Mouse (Mus musculus): Measurements from ENCODE around the gene Wdr25.

Wdr25 gene

DNA sequence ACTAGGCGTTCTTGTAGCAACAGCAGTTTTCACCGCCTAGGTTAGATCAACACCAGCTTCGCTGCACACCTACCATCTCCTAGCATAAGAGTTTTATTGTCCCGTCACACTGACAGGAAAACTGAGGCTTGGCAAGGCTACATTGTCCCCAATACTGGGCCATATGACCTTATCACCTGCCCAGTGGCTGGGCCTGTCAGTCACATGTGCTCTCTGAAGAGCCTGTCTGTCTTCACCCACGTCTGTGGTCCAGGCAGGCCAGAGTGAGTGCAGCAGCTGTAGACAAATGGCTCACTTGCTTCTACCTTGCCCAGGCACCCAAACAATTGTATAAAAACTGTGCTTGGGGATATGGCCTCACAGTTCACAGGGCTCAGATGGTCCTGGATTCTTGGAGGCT, 45.4 kb downstream of the Wdr25 start:
- no peak for DNase-seq

DNA sequence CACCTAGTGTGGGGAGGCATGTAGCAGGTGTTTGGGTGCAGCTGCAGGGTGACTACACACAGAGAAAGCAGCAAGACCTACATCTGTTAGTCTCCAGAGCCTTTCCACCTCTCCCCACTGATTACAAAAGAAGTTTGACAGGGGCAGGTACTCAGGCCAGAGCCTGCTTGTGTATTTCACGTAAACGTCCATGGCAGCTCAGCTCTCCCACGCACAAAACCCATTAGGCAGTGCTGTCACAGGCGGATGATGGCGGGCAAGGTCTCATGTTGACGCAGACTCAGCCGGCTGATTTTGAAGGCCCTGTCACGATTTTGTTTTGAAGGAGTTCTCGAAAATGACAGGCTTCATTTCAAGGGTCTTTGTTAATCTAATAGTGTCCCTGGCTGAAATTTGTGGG, 45.9 kb downstream of the Wdr25 start:
- DNase-seq: peak; percentile 35

GRCm38 (mm10) chr12:108940255-108940654, 46.8 kb downstream of the Wdr25 start:
- DNase-seq: peak; percentile 55

- DNase-seq: no peak
Measured at GRCm38 (mm10) chr12:108941282-108941681, 47.9 kb downstream of the Wdr25 start.

GRCm38 (mm10) chr12:108942203-108942923, 48.9 kb downstream of the Wdr25 start:
- DNase-seq: no peak

- DNase-seq: no peak
Measured at GRCm38 (mm10) chr12:108953011-108953550, 59.6 kb downstream of the Wdr25 start.

DNA sequence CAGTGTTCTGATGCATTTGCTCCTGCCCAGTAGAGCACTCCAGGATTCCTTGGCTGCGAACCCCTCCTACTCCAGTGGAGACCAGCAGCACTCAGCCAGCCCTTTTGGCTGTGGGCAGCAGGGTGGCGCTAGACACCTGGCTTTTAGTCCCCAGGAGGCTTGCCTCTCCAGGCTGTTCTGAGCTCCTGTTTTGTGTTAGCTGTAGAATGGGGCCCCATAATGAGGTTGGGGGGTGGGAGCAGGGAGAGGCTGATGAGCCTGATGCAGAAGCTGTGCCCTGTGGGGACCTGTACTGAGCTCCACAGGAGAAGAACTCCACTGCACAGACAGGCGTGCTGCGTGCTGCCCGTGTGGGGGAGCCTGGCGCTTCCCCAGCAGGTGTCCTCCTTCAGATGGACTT, 60.4 kb downstream of the Wdr25 start:
- DNase-seq: no peak

DNA sequence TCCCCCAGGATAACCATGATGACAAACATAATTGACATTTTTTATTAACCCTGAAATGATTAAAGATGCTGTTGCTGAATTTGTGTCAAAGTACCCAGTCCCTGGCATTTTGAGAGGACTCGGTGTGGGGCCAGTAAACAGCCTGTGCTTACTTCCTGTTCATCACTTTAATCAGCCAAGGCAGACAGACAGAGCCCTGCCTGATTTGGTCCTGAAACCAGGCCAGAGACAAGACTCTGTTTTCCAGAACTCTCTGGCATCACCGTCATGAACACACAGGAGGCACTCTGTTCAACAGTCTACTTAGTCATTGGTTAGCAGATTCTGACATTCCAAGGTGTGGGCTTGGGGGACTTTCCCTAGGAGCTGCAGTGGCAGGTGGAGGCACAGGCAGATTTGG, 61.0 kb downstream of the Wdr25 start:
- DNase-seq: no peak

DNA sequence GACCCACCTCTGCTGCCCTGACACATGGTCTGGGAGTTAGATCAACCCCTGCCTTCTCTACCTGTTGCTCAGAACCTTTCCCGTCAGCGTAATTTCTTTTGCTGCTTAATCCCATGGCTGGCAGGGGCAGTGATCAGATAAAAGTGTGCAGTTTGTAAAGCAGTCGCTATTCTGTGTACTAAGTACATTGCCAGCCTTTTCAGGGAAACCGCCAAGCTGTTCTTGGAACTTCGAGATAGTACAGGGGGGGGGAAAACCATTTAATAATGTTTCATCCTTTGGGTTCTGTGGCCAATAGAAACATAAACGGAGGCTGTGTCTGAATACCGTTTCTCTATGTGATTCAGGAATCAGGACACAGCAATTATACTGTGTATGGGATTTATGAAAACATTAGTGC, 65.1 kb downstream of the Wdr25 start:
- no peak for DNase-seq

DNA sequence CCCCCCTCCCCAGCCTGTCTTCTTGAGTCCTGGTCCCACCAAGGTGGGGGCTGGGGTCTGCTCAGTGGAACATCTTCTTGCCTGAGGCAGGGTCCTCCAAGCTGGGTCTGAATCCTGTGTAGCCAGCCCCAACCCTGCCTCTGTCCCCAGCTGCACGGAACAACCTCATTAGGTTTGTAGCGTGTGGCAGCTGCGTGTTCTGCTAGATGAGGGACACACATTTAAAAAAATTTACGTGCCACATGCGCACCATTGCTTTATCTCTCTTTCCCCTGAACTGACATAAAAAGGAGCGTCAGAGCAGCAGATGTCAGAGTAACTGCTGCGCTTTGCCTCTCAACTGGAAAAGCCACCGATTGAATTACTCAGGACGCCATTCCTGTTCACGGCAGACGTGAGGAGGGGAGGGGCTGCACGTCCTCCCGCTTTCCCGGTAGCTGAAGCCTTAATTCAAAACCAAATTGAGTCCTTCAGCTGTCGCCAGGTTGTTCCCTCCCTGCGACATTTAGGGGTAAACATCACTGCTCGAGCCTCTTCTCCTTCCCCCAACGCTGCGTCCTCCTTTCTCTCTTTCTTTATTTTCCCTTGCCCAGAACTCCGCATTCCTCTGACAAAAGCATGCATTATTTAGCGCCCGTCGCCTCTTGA, 65.7 kb downstream of the Wdr25 start:
- DNase-seq: no peak

- no peak for DNase-seq
Measured at GRCm38 (mm10) chr12:108959639-108960219, 66.3 kb downstream of the Wdr25 start.

DNA sequence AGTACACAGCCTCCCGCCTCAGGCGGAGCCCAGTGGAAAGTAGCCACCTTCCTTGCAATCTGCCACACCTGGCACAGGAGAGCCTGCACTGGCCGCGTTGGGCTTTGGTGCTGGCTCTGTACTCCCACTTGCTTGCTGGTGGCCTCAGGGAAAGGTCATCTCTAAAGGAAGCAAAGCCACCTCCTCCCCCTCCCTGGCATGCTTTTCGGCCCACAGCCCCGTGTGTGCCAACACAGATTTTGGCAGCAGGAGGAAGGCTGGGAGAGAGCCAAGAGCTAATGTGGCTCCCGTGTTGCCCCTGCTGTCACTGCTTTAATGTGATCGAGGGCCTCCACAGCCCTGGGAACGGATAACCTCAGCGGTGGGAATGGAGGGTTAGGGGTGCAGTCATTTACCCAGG, 66.8 kb downstream of the Wdr25 start:
- no peak for DNase-seq

- DNase-seq: no peak
Measured at GRCm38 (mm10) chr12:108967631-108968030, 74.2 kb downstream of the Wdr25 start.

- no peak for DNase-seq
Measured at GRCm38 (mm10) chr12:108968031-108968430, 74.6 kb downstream of the Wdr25 start.

DNA sequence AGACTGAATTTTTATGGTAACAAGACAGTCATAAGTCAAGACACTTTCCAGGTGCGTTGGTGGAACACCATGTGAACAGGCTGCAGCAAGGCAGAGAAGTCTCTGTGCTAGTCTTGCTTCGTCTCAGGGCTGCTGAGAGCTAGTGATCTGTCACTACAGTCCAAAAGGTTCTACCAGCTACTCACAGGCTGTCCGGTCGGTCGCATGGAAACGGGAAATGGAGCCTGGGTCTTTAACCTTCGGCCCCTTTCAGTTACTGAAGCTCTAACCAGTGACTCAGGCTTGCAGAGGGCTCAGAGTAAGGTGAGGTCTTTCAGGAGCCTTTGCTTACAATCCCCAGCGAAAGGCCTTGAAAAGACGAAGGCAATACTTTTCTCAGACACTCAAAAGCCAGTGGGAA, 78.0 kb downstream of the Wdr25 start:
- no peak for DNase-seq

DNA sequence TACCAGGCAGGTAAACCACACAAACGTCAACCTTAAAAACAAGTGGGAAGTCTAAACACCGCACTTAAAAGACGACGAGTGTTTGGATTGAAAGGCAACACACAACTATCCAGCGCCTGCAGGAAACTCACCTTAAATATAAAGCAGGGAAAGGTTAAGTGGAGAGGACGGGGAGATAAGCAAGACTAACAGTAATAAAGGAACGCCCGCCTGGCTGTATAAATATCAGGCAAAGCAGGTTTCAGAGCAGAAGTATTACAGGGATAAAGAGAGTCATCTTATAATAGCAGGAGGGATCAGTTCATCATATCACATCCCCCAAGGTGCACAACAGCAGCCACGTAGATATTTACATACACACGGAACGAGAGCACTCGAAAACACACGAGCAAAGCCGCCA, 78.8 kb downstream of the Wdr25 start:
- no peak for DNase-seq

- no peak for DNase-seq
Measured at GRCm38 (mm10) chr12:108979977-108980376, 86.5 kb downstream of the Wdr25 start.

- no peak for DNase-seq
Measured at GRCm38 (mm10) chr12:108981941-108982683, 88.7 kb downstream of the Wdr25 start.

GRCm38 (mm10) chr12:108982684-108982960, 89.2 kb downstream of the Wdr25 start:
- no peak for DNase-seq

DNA sequence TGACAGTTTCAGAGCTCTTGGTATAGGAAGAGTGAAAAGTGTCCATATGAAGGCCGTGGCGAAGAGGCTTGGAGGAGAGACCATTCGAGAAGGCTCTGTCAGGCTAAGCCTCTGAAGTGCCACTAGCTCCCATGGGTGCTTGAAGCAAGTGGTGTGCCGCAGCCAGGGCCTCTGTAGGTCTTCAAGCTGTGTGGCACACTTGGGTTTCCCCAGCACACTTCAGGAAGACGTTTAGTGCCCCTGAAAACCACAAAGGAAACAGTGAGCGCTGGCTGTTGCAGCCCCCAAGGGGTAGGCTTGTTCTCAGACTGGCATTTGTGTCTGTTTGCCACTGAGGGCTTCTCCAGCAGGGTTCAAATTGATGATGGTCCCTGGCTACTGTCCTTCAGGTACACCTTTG, 90.1 kb downstream of the Wdr25 start:
- peak; percentile 44 for DNase-seq

DNA sequence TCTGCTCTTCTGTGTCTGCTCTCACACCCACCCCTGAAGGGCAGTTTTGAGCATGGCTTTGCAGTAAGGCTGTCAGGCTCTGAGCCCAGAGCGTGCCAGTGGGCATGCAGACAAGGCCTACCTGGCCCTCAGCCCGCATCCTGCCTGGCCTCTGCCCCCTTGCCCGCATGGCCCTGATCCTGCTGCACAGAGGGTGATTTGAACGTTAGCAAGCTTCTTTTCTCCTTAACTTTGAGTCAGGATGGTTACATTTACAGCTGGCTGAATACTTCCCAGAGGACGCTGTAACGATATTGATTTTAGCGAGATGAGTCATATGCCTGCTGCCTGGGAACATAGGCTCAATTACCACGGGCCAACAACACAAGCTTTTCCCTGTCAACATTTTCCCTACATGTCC, 91.0 kb downstream of the Wdr25 start:
- DNase-seq: no peak

DNA sequence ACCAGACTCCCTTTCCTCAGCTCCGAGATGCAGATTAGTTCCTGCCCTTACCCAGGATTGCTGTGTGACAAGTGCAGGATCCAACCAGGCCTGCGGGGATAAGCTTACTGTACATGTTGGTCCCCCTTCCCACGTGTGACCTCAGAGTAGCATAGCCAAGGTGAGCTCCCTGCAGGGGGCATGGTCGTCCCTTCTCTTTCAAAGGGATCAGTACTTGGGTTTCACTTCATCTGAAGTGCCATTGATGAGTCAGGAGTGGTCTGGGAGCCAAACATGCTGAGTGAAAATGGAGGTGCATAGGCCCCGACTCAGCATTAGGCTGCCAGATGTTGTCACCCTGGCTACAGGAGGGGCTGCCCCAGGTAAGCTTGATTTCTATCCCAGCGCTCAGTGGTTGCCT, 91.6 kb downstream of the Wdr25 start:
- DNase-seq: no peak

DNA sequence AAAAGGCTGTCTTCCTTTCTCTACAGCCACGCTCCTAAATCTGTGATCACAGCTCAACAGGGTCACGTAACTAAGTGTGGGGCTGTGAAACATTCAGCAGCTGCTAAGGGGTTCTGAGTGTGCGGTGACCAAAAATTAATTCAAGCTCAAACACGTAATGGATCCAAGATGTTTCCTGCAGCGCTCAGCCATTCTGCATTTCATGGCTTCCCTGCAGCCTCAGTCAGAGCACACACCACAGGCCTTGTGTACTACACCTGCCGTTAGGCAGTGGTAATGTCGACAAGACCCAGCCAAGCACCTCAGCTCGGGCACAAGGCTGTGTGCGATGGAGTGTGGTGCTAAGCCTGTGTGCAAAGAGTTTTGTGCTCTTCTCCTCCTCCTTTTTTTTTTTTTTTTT, 94.0 kb downstream of the Wdr25 start:
- DNase-seq: no peak

DNA sequence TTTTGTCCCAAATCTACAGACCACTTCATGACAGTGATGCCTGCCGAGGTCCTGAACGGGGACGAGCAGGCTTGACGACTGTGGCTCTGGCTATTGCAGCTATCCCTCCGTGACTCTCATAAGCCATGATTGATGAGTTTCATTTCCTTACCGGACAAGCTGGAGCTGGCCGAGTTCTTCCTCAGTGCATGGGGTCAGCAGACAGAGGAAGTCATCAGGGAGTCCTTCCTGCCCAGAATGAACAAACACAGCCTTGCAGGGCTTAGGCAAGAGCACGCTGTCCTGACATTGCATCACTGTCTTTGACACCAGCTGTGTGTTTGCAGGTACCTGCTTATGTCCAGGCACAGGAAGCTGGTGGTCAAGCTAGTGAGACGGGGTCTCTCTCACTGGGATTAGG, 97.0 kb downstream of the Wdr25 start:
- no peak for DNase-seq
